Mouse (Mus musculus) heart, embryonic 14.5 days (tissue): ENCODE measurements around the gene Gm49354. TPM values are rescaled to one million over a fixed set of nuclear protein-coding genes. Genes with fewer than 3 reads are reported as not detected.
A peak's percentile ranks its signal among the peaks of the same experiment; 100 is the strongest.

ENCODE experiments used
- ATAC-seq: fragments of 200-750 bp; cut with Nextera tagmentation; 2 replicates; pipeline ENCODE4 v1.8.0; 2017; ENCODE audit warnings: low read depth, moderate TSS enrichment; ENCODE audit not compliant: insufficient number of reproducible peaks, insufficient read depth, low FRiP score
- H3K27ac ChIP-seq, 2 experiments: fragments of 200-500 bp in 1 of 2; fragments of 300-500 bp in 1 of 2; sonication (generic) in 1 of 2; replicated peaks in 1 of 2; 2 replicates each; pipeline ENCODE4 v1.5.1; 2012 to 2014; ENCODE audit warnings: low read depth in 2 of 2, low read length in 2 of 2, control low read depth in 1 of 2, mild to moderate bottlenecking in 1 of 2, mixed read lengths in 1 of 2; ENCODE audit not compliant: control insufficient read depth in 1 of 2, insufficient read depth in 1 of 2
- H3K27me3 ChIP-seq: fragments of 300-500 bp; sonication (generic); 2 replicates; pipeline ENCODE4 v1.6.1; 2014; ENCODE audit warnings: mild to moderate bottlenecking, low read length, control low read depth; ENCODE audit not compliant: control insufficient read depth, insufficient read depth
- H3K36me3 ChIP-seq: fragments of 300-500 bp; sonication (generic); 2 replicates; pipeline ENCODE4 v1.6.1; 2014; ENCODE audit warnings: mild to moderate bottlenecking, control low read depth, low read length, mixed read lengths; ENCODE audit not compliant: control insufficient read depth, insufficient read depth
- H3K4me1 ChIP-seq, 2 experiments: fragments of 200-500 bp in 1 of 2; fragments of 300-500 bp in 1 of 2; sonication (generic) in 1 of 2; 2 replicates each; pipeline ENCODE4 v1.6.1; 2012 to 2014; ENCODE audit warnings: low read length in 2 of 2, control low read depth in 1 of 2, mixed read lengths in 1 of 2; ENCODE audit not compliant: control insufficient read depth in 2 of 2, insufficient read depth in 2 of 2
- H3K4me2 ChIP-seq: fragments of 300-500 bp; sonication (generic); 2 replicates; pipeline ENCODE4 v1.6.1; 2014; ENCODE audit warnings: mild to moderate bottlenecking, low read length
- H3K4me3 ChIP-seq, 2 experiments: fragments of 200-500 bp in 1 of 2; fragments of 300-500 bp in 1 of 2; sonication (generic) in 1 of 2; 2 replicates each; pipeline ENCODE4 v1.5.1; 2012 to 2014; ENCODE audit warnings: low read length in 2 of 2, mild to moderate bottlenecking in 2 of 2, control low read depth in 1 of 2, low read depth in 1 of 2, moderate library complexity in 1 of 2; ENCODE audit not compliant: control insufficient read depth in 1 of 2, insufficient read depth in 1 of 2
- H3K9ac ChIP-seq: fragments of 300-500 bp; sonication (generic); 2 replicates; pipeline ENCODE4 v1.6.1; 2014; ENCODE audit warnings: mild to moderate bottlenecking, low read length
- H3K9me3 ChIP-seq: fragments of 300-500 bp; sonication (generic); 2 replicates; pipeline ENCODE4 v1.6.1; 2016; ENCODE audit warnings: low read length, control low read depth; ENCODE audit not compliant: control insufficient read depth
- WGBS: fragments of 180-500 bp; shearing (Covaris S2); extraction: QIAGEN DNeasy Blood & Tissue Kit; methylation state at CpG from one replicate; pipeline ENCODE4 v1.1.7; 2014; 5-methylcytosine and 5-hydroxymethylcytosine counted together
- polyA plus RNA-seq: library from polyadenylated mRNA; unstranded; fragments of >200 nt; fragmentation: Nextera tagmentation; extraction: Ambion mirVana; gene quantifications from 2 replicates; pipeline ENCODE4 v1.2.1, GENCODE M21; 2014

The Gm49354 gene
- polyA plus RNA-seq = not detected in 2 replicates

- Histone ChIP-seq H3K27me3 (no peaks in the 10 kb centered on the region), H3K36me3 (peaks cover 98% of the 10 kb centered on the region), H3K4me1 (no peaks in the 10 kb centered on the region), H3K4me2 (no peak within 1 kb of the TSS), H3K4me3 (no peak within 1 kb of the TSS), H3K9ac (no peak within 1 kb of the TSS), H3K27ac (no peak within 1 kb of the TSS), H3K9me3 (no peaks in the 10 kb centered on the region)
- 81% methylated on average over 7 of the region's 7 CpGs for WGBS
- no peak for ATAC-seq
Measured at GRCm38 (mm10) chr13:59782145-59782544, at the start of gene Gm49354. Gm49354 (minus strand) TSS chr13:59782245.

GRCm38 (mm10) chr13:59825966-59826365, 43.9 kb upstream of the Gm49354 start:
- H3K9ac ChIP-seq = no peak overlapping the region
- no peaks in the 10 kb centered on the region for H3K27me3 ChIP-seq
- no peak overlapping the region for H3K4me3 ChIP-seq

GRCm38 (mm10) chr13:59822507-59823462, 40.7 kb upstream of the Gm49354 start, which contains the start of gene Tut7:
Tut7 (minus strand) TSS chr13:59823147.
- peak within 1 kb of the TSS; percentile 92 to 96 for H3K27ac ChIP-seq
- ATAC-seq = peak; percentile 95
- WGBS = under 1% methylated on average over 97 of the region's 100 CpGs

More at GRCm38 (mm10) chr13:59825966-59826365, 43.9 kb upstream of the Gm49354 start:
- ATAC-seq = no peak
- Histone ChIP-seq H3K9me3 (no peaks in the 10 kb centered on the region), H3K36me3 (peaks cover 6% of the 10 kb centered on the region), H3K4me2 (no peak overlapping the region), H3K27ac (no peak overlapping the region), H3K4me1 (peaks cover 2 to 10% of the 10 kb centered on the region in 2 experiments; a peak in 3 of 4 replicates)

GRCm38 (mm10) chr13:59820836-59821235, 38.8 kb upstream of the Gm49354 start:
- H3K9ac ChIP-seq = peak overlapping the region; percentile 96
- H3K27ac ChIP-seq = no peak overlapping the region
- 65% methylated on average over 3 of the region's 3 CpGs for WGBS
- ATAC-seq = no peak
- peak overlapping the region; percentile 76 for H3K4me2 ChIP-seq
- peaks cover 34% of the 10 kb centered on the region for H3K36me3 ChIP-seq
- no peaks in the 10 kb centered on the region for H3K27me3 ChIP-seq
- H3K4me1 ChIP-seq = peaks cover 5 to 34% of the 10 kb centered on the region in 2 experiments; a peak in 3 of 4 replicates
- peak overlapping the region in 1 of 2 experiments; percentile 96; a peak in 2 of 4 replicates for H3K4me3 ChIP-seq
- H3K9me3 ChIP-seq = no peaks in the 10 kb centered on the region

More at GRCm38 (mm10) chr13:59822507-59823462, 40.7 kb upstream of the Gm49354 start, which contains the start of gene Tut7:
- peak within 1 kb of the TSS; percentile 96 for H3K9ac ChIP-seq
- H3K4me2 ChIP-seq = peak within 1 kb of the TSS; percentile 76
- H3K4me3 ChIP-seq = peak within 1 kb of the TSS; percentile 86 to 96
- H3K36me3 ChIP-seq = peaks cover 20% of the 10 kb centered on the region
- H3K4me1 ChIP-seq = peaks cover 5 to 34% of the 10 kb centered on the region in 2 experiments; a peak in 3 of 4 replicates
- no peaks in the 10 kb centered on the region for H3K27me3 ChIP-seq
- H3K9me3 ChIP-seq = no peaks in the 10 kb centered on the region

GRCm38 (mm10) chr13:59820114-59820513, 38.1 kb upstream of the Gm49354 start:
- no peak overlapping the region for H3K27ac ChIP-seq
- peak overlapping the region; percentile 76 for H3K4me2 ChIP-seq
- H3K4me3 ChIP-seq = peak overlapping the region in 1 of 2 experiments; percentile 96; a peak in 1 of 4 replicates
- no peaks in the 10 kb centered on the region for H3K27me3 ChIP-seq
- H3K36me3 ChIP-seq = peaks cover 41% of the 10 kb centered on the region
- 70% methylated on average over 4 of the region's 4 CpGs for WGBS
- peak overlapping the region; percentile 49 for H3K9ac ChIP-seq
- ATAC-seq = no peak
- H3K4me1 ChIP-seq = peaks cover 5 to 34% of the 10 kb centered on the region in 2 experiments; a peak in 3 of 4 replicates
- H3K9me3 ChIP-seq = no peaks in the 10 kb centered on the region

GRCm38 (mm10) chr13:59817352-59817751, 35.3 kb upstream of the Gm49354 start:
- Histone ChIP-seq H3K27me3 (no peaks in the 10 kb centered on the region), H3K9me3 (no peaks in the 10 kb centered on the region), H3K4me2 (no peak overlapping the region), H3K4me1 (peaks cover 5 to 43% of the 10 kb centered on the region in 2 experiments; a peak in 3 of 4 replicates), H3K36me3 (peaks cover 64% of the 10 kb centered on the region), H3K4me3 (no peak overlapping the region), H3K9ac (no peak overlapping the region), H3K27ac (no peak overlapping the region)
- ATAC-seq = no peak
- WGBS = 88% methylated on average over 4 of the region's 4 CpGs

GRCm38 (mm10) chr13:59814109-59814591, 32.1 kb upstream of the Gm49354 start:
- H3K4me3 ChIP-seq = no peak overlapping the region
- H3K9ac ChIP-seq = no peak overlapping the region
- no peaks in the 10 kb centered on the region for H3K9me3 ChIP-seq
- peaks cover 83% of the 10 kb centered on the region for H3K36me3 ChIP-seq
- peak overlapping the region; percentile 17 to 53; a peak in 3 of 4 replicates for H3K27ac ChIP-seq
- H3K4me1 ChIP-seq = peaks cover 0 to 18% of the 10 kb centered on the region in 2 experiments; a peak in 2 of 4 replicates
- peak overlapping the region; percentile 4; the same call in 1 of the 2 replicates for H3K4me2 ChIP-seq
- WGBS = 21% methylated on average over 6 of the region's 6 CpGs
- H3K27me3 ChIP-seq = no peaks in the 10 kb centered on the region
- ATAC-seq = no peak; the same call in 1 of the 2 replicates
